Mouse (Mus musculus): Measurements from ENCODE around the gene Plcb1. TPM values are rescaled to one million over a fixed set of nuclear protein-coding genes. Genes with fewer than 3 reads are reported as not detected.
"Not testable (repeated sequence)": the region's sequence is repeated elsewhere in the genome, so short reads cannot be mapped to it uniquely, and the experiment has no call there.

Plcb1 gene
- polyA plus RNA-seq, 1 experiment from 2014 or later, result 4.6 TPM

DNA sequence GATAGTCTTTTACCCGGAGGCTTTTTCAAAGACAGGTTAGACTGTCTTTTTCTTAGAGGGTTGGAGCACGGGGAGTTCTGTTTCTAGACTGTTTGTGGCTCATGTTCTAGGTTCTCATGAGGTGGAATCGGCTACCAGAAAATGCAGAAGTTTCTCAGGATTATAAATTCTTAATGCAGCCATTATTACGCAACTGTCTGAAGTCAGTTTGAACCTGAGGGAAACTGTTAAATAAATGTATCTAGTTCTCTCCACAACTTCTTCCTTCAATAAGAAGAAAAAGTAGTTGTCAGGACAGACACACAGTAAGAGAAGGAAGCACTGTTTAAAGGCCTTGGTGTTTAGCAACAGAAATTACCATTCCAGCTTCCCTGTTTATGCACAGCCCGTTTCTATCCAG is 577.1 kb downstream of the Plcb1 start:
- WGBS (ENCODE audit: insufficient replicate concordance), result 46% methylated on average over 5 of the region's 5 CpGs
- no peak for ATAC-seq (ENCODE audit: low read depth)
- Histone ChIP-seq H3K27me3 (ENCODE audit: control insufficient read depth, insufficient read depth, low read depth, low read length) (no peaks in the 10 kb centered on the region), H3K9ac (ENCODE audit: low read depth, low read length) (no peak overlapping the region), H3K36me3 (ENCODE audit: control insufficient read depth, insufficient read depth) (no peaks in the 10 kb centered on the region), H3K4me1 (ENCODE audit: control insufficient read depth, low read depth, low read length) (no peaks in the 10 kb centered on the region), H3K9me3 (replicated peaks; ENCODE audit: control insufficient read depth, low read length) (no peaks in the 10 kb centered on the region), H3K4me3 (ENCODE audit: low read depth, low read length) (no peak overlapping the region), H3K4me2 (ENCODE audit: low read depth, low read length) (no peak overlapping the region), H3K27ac (ENCODE audit: low read length) (no peak overlapping the region)

DNA sequence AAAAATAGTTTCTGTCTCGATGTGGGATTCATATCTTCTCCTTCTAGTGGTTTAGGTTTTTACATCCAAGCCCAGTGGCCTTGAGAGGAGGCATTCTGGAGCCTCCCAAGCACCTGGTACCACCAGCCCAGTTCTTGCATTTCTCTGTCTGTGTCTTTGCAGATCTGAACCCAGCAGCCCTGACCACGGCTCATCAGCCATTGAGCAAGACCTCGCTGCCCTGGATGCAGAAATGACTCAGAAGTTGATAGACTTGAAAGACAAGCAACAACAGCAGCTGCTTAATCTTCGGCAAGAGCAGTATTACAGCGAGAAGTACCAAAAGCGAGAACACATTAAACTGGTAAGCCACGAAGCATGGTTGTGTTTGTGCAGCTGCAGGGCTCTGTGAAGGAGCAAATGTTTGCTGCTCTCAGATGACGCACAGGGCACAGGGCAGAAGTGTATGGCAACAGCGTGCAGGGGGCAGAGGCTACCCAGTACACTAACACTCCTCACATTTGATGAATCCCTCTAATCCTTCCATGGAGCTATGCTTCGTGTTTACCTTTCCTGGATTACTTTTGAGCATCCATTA is 584.5 kb downstream of the Plcb1 start:
- Histone ChIP-seq H3K9ac (ENCODE audit: low read depth, low read length) (no peak overlapping the region), H3K27ac (ENCODE audit: low read length) (no peak overlapping the region), H3K4me2 (ENCODE audit: low read depth, low read length) (no peak overlapping the region), H3K4me1 (ENCODE audit: control insufficient read depth, low read depth, low read length) (no peaks in the 10 kb centered on the region), H3K9me3 (replicated peaks; ENCODE audit: control insufficient read depth, low read length) (no peaks in the 10 kb centered on the region), H3K27me3 (ENCODE audit: control insufficient read depth, insufficient read depth, low read depth, low read length) (no peaks in the 10 kb centered on the region), H3K36me3 (ENCODE audit: control insufficient read depth, insufficient read depth) (no peaks in the 10 kb centered on the region), H3K4me3 (ENCODE audit: low read depth, low read length) (no peak overlapping the region)
- 49% methylated on average over 10 of the region's 10 CpGs for WGBS (ENCODE audit: insufficient replicate concordance)
- ATAC-seq (ENCODE audit: low read depth), result no peak

DNA sequence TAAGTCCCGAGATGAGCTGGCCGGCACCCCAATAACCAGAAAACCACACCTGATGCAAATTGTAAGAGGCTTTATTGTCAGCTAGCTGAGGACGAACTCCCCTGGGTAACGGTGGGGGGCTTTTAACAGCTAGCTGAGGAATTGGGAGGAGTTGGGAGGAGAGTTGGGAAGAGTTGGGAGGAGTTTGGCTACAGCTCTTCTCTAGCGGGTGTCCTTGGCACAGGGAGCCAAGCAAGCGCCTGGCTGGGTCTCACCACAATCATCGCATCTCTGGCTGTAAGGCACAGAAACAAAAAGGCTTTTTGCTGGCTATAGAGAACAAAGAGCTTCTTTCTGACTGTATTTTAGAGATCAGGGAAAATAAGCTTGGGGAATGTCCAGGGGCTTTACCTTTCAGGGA is 594.9 kb downstream of the Plcb1 start:
- H3K27me3 ChIP-seq (ENCODE audit: control insufficient read depth, insufficient read depth, low read depth, low read length); H3K4me1 ChIP-seq (ENCODE audit: control insufficient read depth, low read depth, low read length); H3K36me3 ChIP-seq (ENCODE audit: control insufficient read depth, insufficient read depth); H3K9ac ChIP-seq (ENCODE audit: low read depth, low read length); ATAC-seq (ENCODE audit: low read depth); H3K9me3 ChIP-seq (replicated peaks; ENCODE audit: control insufficient read depth, low read length); H3K4me3 ChIP-seq (ENCODE audit: low read depth, low read length); H3K4me2 ChIP-seq (ENCODE audit: low read depth, low read length); H3K27ac ChIP-seq (ENCODE audit: low read length): not testable (repeated sequence)
- WGBS (ENCODE audit: insufficient replicate concordance), result 57% methylated on average over 7 of the region's 7 CpGs

- Histone ChIP-seq H3K9ac (ENCODE audit: low read depth, low read length) (no peak overlapping the region), H3K27me3 (ENCODE audit: control insufficient read depth, insufficient read depth, low read depth, low read length) (no peaks in the 10 kb centered on the region), H3K27ac (ENCODE audit: low read length) (no peak overlapping the region), H3K4me2 (ENCODE audit: low read depth, low read length) (no peak overlapping the region), H3K4me1 (ENCODE audit: control insufficient read depth, low read depth, low read length) (no peaks in the 10 kb centered on the region), H3K9me3 (replicated peaks; ENCODE audit: control insufficient read depth, low read length) (no peaks in the 10 kb centered on the region), H3K36me3 (ENCODE audit: control insufficient read depth, insufficient read depth) (no peaks in the 10 kb centered on the region), H3K4me3 (ENCODE audit: low read depth, low read length) (no peak overlapping the region)
- WGBS (ENCODE audit: insufficient replicate concordance), result 49% methylated on average over 1 of the region's 1 CpGs
- no peak for ATAC-seq (ENCODE audit: low read depth)
Measured at GRCm38 (mm10) chr2:135381396-135381795, 595.5 kb downstream of the Plcb1 start.

- Histone ChIP-seq H3K27ac (ENCODE audit: low read length) (no peak overlapping the region), H3K9ac (ENCODE audit: low read depth, low read length) (no peak overlapping the region), H3K36me3 (ENCODE audit: control insufficient read depth, insufficient read depth) (no peaks in the 10 kb centered on the region), H3K9me3 (replicated peaks; ENCODE audit: control insufficient read depth, low read length) (no peaks in the 10 kb centered on the region), H3K4me3 (ENCODE audit: low read depth, low read length) (no peak overlapping the region), H3K27me3 (ENCODE audit: control insufficient read depth, insufficient read depth, low read depth, low read length) (no peaks in the 10 kb centered on the region), H3K4me2 (ENCODE audit: low read depth, low read length) (no peak overlapping the region), H3K4me1 (ENCODE audit: control insufficient read depth, low read depth, low read length) (no peaks in the 10 kb centered on the region)
- 54% methylated on average over 9 of the region's 9 CpGs for WGBS (ENCODE audit: insufficient replicate concordance)
- ATAC-seq (ENCODE audit: low read depth), result no peak
Measured at GRCm38 (mm10) chr2:135387990-135388389, 602.1 kb downstream of the Plcb1 start.

- H3K36me3 ChIP-seq (ENCODE audit: control insufficient read depth, insufficient read depth), result no peaks in the 10 kb centered on the region
- H3K27ac ChIP-seq (ENCODE audit: low read length), result no peak overlapping the region
- no peaks in the 10 kb centered on the region for H3K9me3 ChIP-seq (replicated peaks; ENCODE audit: control insufficient read depth, low read length)
- H3K4me3 ChIP-seq (ENCODE audit: low read depth, low read length), result no peak overlapping the region
- no peaks in the 10 kb centered on the region for H3K27me3 ChIP-seq (ENCODE audit: control insufficient read depth, insufficient read depth, low read depth, low read length)
- ATAC-seq (ENCODE audit: low read depth), result no peak
- H3K4me1 ChIP-seq (ENCODE audit: control insufficient read depth, low read depth, low read length), result no peaks in the 10 kb centered on the region
- H3K4me2 ChIP-seq (ENCODE audit: low read depth, low read length), result no peak overlapping the region
- WGBS (ENCODE audit: insufficient replicate concordance), result 75% methylated on average over 3 of the region's 3 CpGs
- H3K9ac ChIP-seq (ENCODE audit: low read depth, low read length), result no peak overlapping the region
Measured at GRCm38 (mm10) chr2:135394698-135395097, 608.8 kb downstream of the Plcb1 start.

DNA sequence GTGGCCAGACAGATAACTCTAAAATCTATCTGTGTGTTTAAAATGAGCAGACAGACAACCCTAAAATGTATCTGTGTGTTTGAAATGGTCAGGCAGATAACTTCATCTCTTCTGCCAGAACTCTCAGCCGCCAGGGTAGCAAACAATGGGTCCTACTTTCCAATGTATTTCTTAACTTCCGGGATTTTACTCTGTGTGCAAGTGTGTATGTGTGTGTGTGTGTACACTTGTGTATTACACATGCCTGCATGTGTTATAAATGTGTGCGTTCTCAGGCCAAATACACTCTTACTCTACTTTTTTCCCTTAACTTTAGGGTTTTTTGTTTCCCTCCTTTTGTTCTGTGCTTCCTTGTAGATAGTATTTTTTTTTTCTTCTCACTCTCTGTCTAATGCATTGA is 610.5 kb downstream of the Plcb1 start:
- no peak for ATAC-seq (ENCODE audit: low read depth)
- Histone ChIP-seq H3K4me1 (ENCODE audit: control insufficient read depth, low read depth, low read length) (no peaks in the 10 kb centered on the region), H3K36me3 (ENCODE audit: control insufficient read depth, insufficient read depth) (no peaks in the 10 kb centered on the region)

DNA sequence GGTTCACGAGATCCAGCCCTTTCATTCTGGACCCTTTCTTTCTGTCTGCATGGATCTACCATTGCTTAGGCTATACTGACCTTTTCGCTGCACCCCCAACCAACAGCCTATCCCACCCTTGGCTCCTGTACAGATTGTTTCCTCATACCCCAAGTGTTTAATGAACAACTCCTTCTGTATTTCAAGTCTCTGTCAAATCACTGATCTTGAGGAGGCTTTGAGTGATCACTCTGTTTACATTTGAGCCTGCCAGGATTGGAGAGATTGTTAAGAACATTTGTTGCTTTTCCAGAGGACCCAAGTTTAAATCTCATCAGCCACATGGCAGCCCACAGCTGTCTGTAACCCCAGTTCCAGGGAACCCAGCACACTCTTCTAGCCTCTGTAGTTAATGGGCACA is 612.1 kb downstream of the Plcb1 start:
- no peaks in the 10 kb centered on the region for H3K27me3 ChIP-seq (ENCODE audit: control insufficient read depth, insufficient read depth, low read depth, low read length)
- no peaks in the 10 kb centered on the region for H3K36me3 ChIP-seq (ENCODE audit: control insufficient read depth, insufficient read depth)
- ATAC-seq (ENCODE audit: low read depth), result no peak
- no peaks in the 10 kb centered on the region for H3K4me1 ChIP-seq (ENCODE audit: control insufficient read depth, low read depth, low read length)
- H3K9ac ChIP-seq (ENCODE audit: low read depth, low read length), result no peak overlapping the region
- H3K9me3 ChIP-seq (replicated peaks; ENCODE audit: control insufficient read depth, low read length), result no peaks in the 10 kb centered on the region
- H3K27ac ChIP-seq (ENCODE audit: low read length), result no peak overlapping the region
- no peak overlapping the region for H3K4me3 ChIP-seq (ENCODE audit: low read depth, low read length)
- no peak overlapping the region for H3K4me2 ChIP-seq (ENCODE audit: low read depth, low read length)
- 58% methylated on average over 2 of the region's 2 CpGs for WGBS (ENCODE audit: insufficient replicate concordance)

More for the DNA sequence above, 610.5 kb downstream of the Plcb1 start:
- H3K27ac ChIP-seq (ENCODE audit: low read length), result no peak overlapping the region
- H3K4me3 ChIP-seq (ENCODE audit: low read depth, low read length), result no peak overlapping the region
- no peaks in the 10 kb centered on the region for H3K27me3 ChIP-seq (ENCODE audit: control insufficient read depth, insufficient read depth, low read depth, low read length)
- no peak overlapping the region for H3K9ac ChIP-seq (ENCODE audit: low read depth, low read length)
- no peaks in the 10 kb centered on the region for H3K9me3 ChIP-seq (replicated peaks; ENCODE audit: control insufficient read depth, low read length)
- 57% methylated on average over 3 of the region's 3 CpGs for WGBS (ENCODE audit: insufficient replicate concordance)
- H3K4me2 ChIP-seq (ENCODE audit: low read depth, low read length), result no peak overlapping the region

GRCm38 (mm10) chr2:135399760-135400159 is 613.9 kb downstream of the Plcb1 start:
- Histone ChIP-seq H3K27me3 (ENCODE audit: control insufficient read depth, insufficient read depth, low read depth, low read length) (no peaks in the 10 kb centered on the region), H3K4me2 (ENCODE audit: low read depth, low read length) (no peak overlapping the region), H3K4me3 (ENCODE audit: low read depth, low read length) (no peak overlapping the region), H3K9ac (ENCODE audit: low read depth, low read length) (no peak overlapping the region), H3K36me3 (ENCODE audit: control insufficient read depth, insufficient read depth) (no peaks in the 10 kb centered on the region), H3K4me1 (ENCODE audit: control insufficient read depth, low read depth, low read length) (no peaks in the 10 kb centered on the region), H3K9me3 (replicated peaks; ENCODE audit: control insufficient read depth, low read length) (no peaks in the 10 kb centered on the region), H3K27ac (ENCODE audit: low read length) (no peak overlapping the region)
- no peak for ATAC-seq (ENCODE audit: low read depth)
- WGBS (ENCODE audit: insufficient replicate concordance), result 67% methylated on average over 6 of the region's 6 CpGs
